Mouse (Mus musculus) intestine, embryonic 16.5 days (tissue): ENCODE measurements around the gene Serpinb1b. TPM values are rescaled to one million over a fixed set of nuclear protein-coding genes. Genes with fewer than 3 reads are reported as not detected.
A peak's percentile ranks its signal among the peaks of the same experiment; 100 is the strongest.

Source experiments
- ATAC-seq: fragments of 200-750 bp; cut with Nextera tagmentation; 2 replicates; pipeline ENCODE4 v1.8.0; 2017; ENCODE audit warnings: moderate TSS enrichment, moderate library complexity
- H3K27ac ChIP-seq: fragments of 300-500 bp; sonication (generic); 2 replicates; pipeline ENCODE4 v1.5.1; 2014; ENCODE audit warnings: mild to moderate bottlenecking, low read length
- H3K27me3 ChIP-seq: fragments of 300-500 bp; sonication (generic); replicated peaks from 2 replicates; pipeline ENCODE4 v1.6.1; 2014; ENCODE audit warnings: low read length, control low read depth, mixed read lengths; ENCODE audit not compliant: control insufficient read depth, insufficient read depth
- H3K36me3 ChIP-seq: fragments of 300-500 bp; sonication (generic); 2 replicates; pipeline ENCODE4 v1.6.1; 2014; ENCODE audit warnings: low read length, control low read depth; ENCODE audit not compliant: control insufficient read depth, insufficient read depth
- H3K4me1 ChIP-seq: fragments of 300-500 bp; sonication (generic); 2 replicates; pipeline ENCODE4 v1.6.1; 2014; ENCODE audit warnings: low read length, control low read depth, mixed read lengths; ENCODE audit not compliant: control insufficient read depth, insufficient read depth
- H3K4me2 ChIP-seq: fragments of 300-500 bp; sonication (generic); 2 replicates; pipeline ENCODE4 v1.6.1; 2014; ENCODE audit warnings: low read depth, low read length, control low read depth
- H3K4me3 ChIP-seq: fragments of 300-500 bp; sonication (generic); 2 replicates; pipeline ENCODE4 v1.5.1; 2014; ENCODE audit warnings: mild to moderate bottlenecking, low read length
- H3K9ac ChIP-seq: fragments of 300-500 bp; sonication (generic); 2 replicates; pipeline ENCODE4 v1.6.1; 2014; ENCODE audit warnings: low read depth, low read length
- H3K9me3 ChIP-seq: fragments of 300-500 bp; sonication (generic); 2 replicates; pipeline ENCODE4 v1.6.1; 2016; ENCODE audit warnings: low read length, control low read depth; ENCODE audit not compliant: control insufficient read depth
- WGBS: fragments of 180-500 bp; shearing (Covaris S2); extraction: QIAGEN DNeasy Blood & Tissue Kit; methylation state at CpG from one replicate; pipeline ENCODE4 v1.1.7; 2014; 5-methylcytosine and 5-hydroxymethylcytosine counted together
- polyA plus RNA-seq: library from polyadenylated mRNA; unstranded; fragments of >200 nt; fragmentation: Nextera tagmentation; extraction: Ambion mirVana; gene quantifications from 2 replicates; pipeline ENCODE4 v1.2.1, GENCODE M21; 2015

The Serpinb1b gene
- polyA plus RNA-seq, 1 experiment from 2014 or later = 0.15 TPM

DNA sequence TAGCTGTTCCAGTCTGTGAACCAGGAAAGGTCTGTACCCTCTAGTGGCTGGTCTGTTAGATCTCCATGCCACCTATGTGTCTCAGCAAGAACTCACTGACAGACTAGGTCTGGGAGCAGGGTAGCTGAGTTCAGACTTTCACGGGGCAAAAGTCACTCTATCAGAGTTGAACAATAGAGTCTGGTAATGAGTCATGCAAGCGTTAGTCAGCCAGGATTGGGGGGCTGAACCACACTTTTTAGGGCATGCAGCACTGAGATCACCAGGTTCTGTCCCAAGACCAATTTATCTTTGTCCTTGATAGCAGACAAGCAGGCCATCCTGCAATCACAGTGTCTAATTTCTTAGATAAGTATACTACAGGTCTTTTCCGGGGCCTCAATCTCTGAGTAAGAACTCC, 63.1 kb downstream of the Serpinb1b start:
- peak; percentile 42; the same call in 1 of the 2 replicates for ATAC-seq
- Histone ChIP-seq H3K36me3 (no peaks in the 10 kb centered on the region), H3K9ac (no peak overlapping the region), H3K4me3 (no peak overlapping the region), H3K9me3 (no peaks in the 10 kb centered on the region), H3K27me3 (no peaks in the 10 kb centered on the region), H3K4me1 (no peaks in the 10 kb centered on the region), H3K4me2 (no peak overlapping the region), H3K27ac (no peak overlapping the region)
- 60% methylated on average over 3 of the region's 3 CpGs for WGBS

Other genes with a start within 250 kb of the Serpinb1b start
- gene Serpinb1a, start 227.4 kb upstream of the Serpinb1b start, polyA plus RNA-seq = 238 and 273 TPM in 2 replicates
- gene Serpinb1c, start 180.4 kb upstream of the Serpinb1b start, polyA plus RNA-seq = 0.09 TPM in 1 of 2 replicates, not detected in the other
- 3.7 TPM in 2 replicates for gene Serpinb6b, start 113.4 kb upstream of the Serpinb1b start, polyA plus RNA-seq
- gene Serpinb9, start 75.3 kb upstream of the Serpinb1b start, polyA plus RNA-seq = 7.3 and 7.4 TPM in 2 replicates
- 0.16 and 0.32 TPM in 2 replicates for gene Serpinb9b, start 51.2 kb upstream of the Serpinb1b start, polyA plus RNA-seq
- not detected in 2 replicates for gene Serpinb9c, start 81.2 kb downstream of the Serpinb1b start, polyA plus RNA-seq
- gene Serpinb9d, start 114.4 kb downstream of the Serpinb1b start, polyA plus RNA-seq = not detected in 2 replicates
- gene Serpinb9e, start 171.0 kb downstream of the Serpinb1b start, polyA plus RNA-seq = not detected in 2 replicates
- not detected in 2 replicates for gene Serpinb9f, start 245.5 kb downstream of the Serpinb1b start, polyA plus RNA-seq